Mouse (Mus musculus) embryonic facial prominence, embryonic 15.5 days (tissue): ENCODE measurements around the gene Zar1l. TPM values are rescaled to one million over a fixed set of nuclear protein-coding genes. Genes with fewer than 3 reads are reported as not detected.

ENCODE experiments used
- polyA plus RNA-seq: library from polyadenylated mRNA; unstranded; fragments of >200 nt; fragmentation: Nextera tagmentation; extraction: Ambion mirVana; gene quantifications from 2 replicates; pipeline ENCODE4 v1.2.1, GENCODE M21; 2015

Zar1l gene
- polyA plus RNA-seq, 1 experiment from 2014 or later: not detected

Other genes starting within 250 kb of the Zar1l start
- 18.0 and 20.3 TPM in 2 replicates for gene Brca2, start 4.5 kb upstream of the Zar1l start, polyA plus RNA-seq
- gene N4bp2l1, start 79.0 kb upstream of the Zar1l start, polyA plus RNA-seq: 7.0 and 8.6 TPM in 2 replicates
- gene N4bp2l2, start 148.0 kb upstream of the Zar1l start, polyA plus RNA-seq: 41.0 and 41.4 TPM in 2 replicates
- 25.6 and 27.4 TPM in 2 replicates for gene Pds5b, start 155.6 kb upstream of the Zar1l start, polyA plus RNA-seq